Mouse (Mus musculus) liver, adult 2 months (tissue): ENCODE results near the gene Hectd4.

ENCODE experiments used
- CTCF ChIP-seq: fragments of 200-500 bp; IDR thresholded peaks from 2 replicates; pipeline ENCODE4 v1.5.1; 2011; ENCODE audit warnings: low read depth, low read length, control low read depth
- POLR2A ChIP-seq: fragments of 200-500 bp; IDR thresholded peaks from 2 replicates; pipeline ENCODE4 v1.6.1; 2011; ENCODE audit warnings: low read length, control low read depth; ENCODE audit not compliant: insufficient read depth; ENCODE audit errors: extremely low read depth

- no peak for TF ChIP-seq CTCF
- no peak for TF ChIP-seq POLR2A
Measured at GRCm38 (mm10) chr5:121224856-121225255, 4.8 kb downstream of the Hectd4 start.
